Mouse (Mus musculus): ENCODE results near the gene Ltbp4.
A peak's percentile ranks its signal among the peaks of the same experiment; 100 is the strongest.

Gene Ltbp4

GRCm38 (mm10) chr7:27298033-27298610 lies 39.4 kb downstream of the Ltbp4 start:
- peaks cover 38% of the 10 kb centered on the region for H3K4me1 ChIP-seq (replicated peaks; ENCODE audit: low read depth, low read length)
- no peaks in the 10 kb centered on the region for H3K27me3 ChIP-seq (ENCODE audit: insufficient read depth, low read length)
- H3K9me3 ChIP-seq (ENCODE audit: low read length), result no peaks in the 10 kb centered on the region; the same call in 1 of the 2 replicates
- peak overlapping the region; percentile 35; the same call in 1 of the 2 replicates for H3K4me3 ChIP-seq (replicated peaks; ENCODE audit: low read length)
- H3K36me3 ChIP-seq (ENCODE audit: insufficient read depth, low read length), result no peaks in the 10 kb centered on the region
- TF ChIP-seq POU5F1 (IDR thresholded peaks at IDR 0.05; ENCODE audit: borderline replicate concordance, low read length) (no peak), CTCF (conservative IDR thresholded peaks at IDR 0.05; ENCODE audit: low read length) (no peak), NANOG (IDR thresholded peaks at IDR 0.05; ENCODE audit: borderline replicate concordance, low read length) (0 out of 2 replicates have a peak, but pooled peaks have one; percentile 6)

- TF ChIP-seq CTCF (conservative IDR thresholded peaks at IDR 0.05; ENCODE audit: low read length) (no peak), POU5F1 (IDR thresholded peaks at IDR 0.05; ENCODE audit: borderline replicate concordance, low read length) (no peak), NANOG (IDR thresholded peaks at IDR 0.05; ENCODE audit: borderline replicate concordance, low read length) (no peak)
- H3K9me3 ChIP-seq (ENCODE audit: low read length), result no peaks in the 10 kb centered on the region; the same call in 1 of the 2 replicates
- no peaks in the 10 kb centered on the region for H3K36me3 ChIP-seq (ENCODE audit: insufficient read depth, low read length)
- peaks cover 25% of the 10 kb centered on the region for H3K4me1 ChIP-seq (replicated peaks; ENCODE audit: low read depth, low read length)
- H3K27me3 ChIP-seq (ENCODE audit: insufficient read depth, low read length), result no peaks in the 10 kb centered on the region
- H3K4me3 ChIP-seq (replicated peaks; ENCODE audit: low read length), result no peak overlapping the region
These were observed 41.0 kb downstream of the Ltbp4 start for GRCm38 (mm10) chr7:27296518-27296917.

GRCm38 (mm10) chr7:27295956-27296355 lies 41.5 kb downstream of the Ltbp4 start:
- Histone ChIP-seq H3K27me3 (ENCODE audit: insufficient read depth, low read length) (no peaks in the 10 kb centered on the region), H3K4me3 (replicated peaks; ENCODE audit: low read length) (no peak overlapping the region), H3K4me1 (replicated peaks; ENCODE audit: low read depth, low read length) (peaks cover 25% of the 10 kb centered on the region), H3K36me3 (ENCODE audit: insufficient read depth, low read length) (no peaks in the 10 kb centered on the region), H3K9me3 (ENCODE audit: low read length) (no peaks in the 10 kb centered on the region; the same call in 1 of the 2 replicates)
- TF ChIP-seq CTCF (conservative IDR thresholded peaks at IDR 0.05; ENCODE audit: low read length) (no peak), POU5F1 (IDR thresholded peaks at IDR 0.05; ENCODE audit: borderline replicate concordance, low read length) (no peak), NANOG (IDR thresholded peaks at IDR 0.05; ENCODE audit: borderline replicate concordance, low read length) (no peak)

DNA sequence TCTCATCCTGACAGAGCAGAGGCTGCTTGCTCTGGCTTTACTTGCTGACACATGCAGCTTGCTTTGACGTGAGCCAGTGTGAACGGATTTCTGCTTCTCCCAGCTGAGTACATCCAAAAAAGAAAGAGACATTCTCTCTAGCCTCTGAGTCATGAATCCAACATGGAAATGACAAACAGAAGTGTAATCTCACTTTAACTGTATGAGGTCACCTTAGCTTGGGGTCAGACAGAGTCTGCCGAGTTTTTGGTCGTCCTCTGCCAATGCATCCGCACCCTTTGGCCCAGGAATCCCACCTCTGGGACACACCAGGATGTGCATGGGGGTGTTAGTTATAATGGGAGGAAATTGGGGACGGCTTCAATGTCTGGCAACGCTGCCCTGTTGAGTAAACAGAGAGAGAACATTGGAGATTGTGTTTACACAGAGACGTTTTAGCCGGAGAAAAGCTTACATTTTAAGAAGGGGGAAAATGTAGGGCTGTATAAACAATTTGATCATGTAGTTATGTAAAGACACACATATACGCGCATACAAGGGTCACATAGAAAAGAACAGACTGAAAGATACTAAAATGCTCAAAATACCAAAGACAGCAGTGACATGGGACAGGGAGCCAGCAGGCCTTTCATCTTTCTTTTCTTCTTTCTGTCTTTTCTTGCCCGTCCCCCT lies 45.6 kb downstream of the Ltbp4 start:
- Histone ChIP-seq H3K4me3 (replicated peaks; ENCODE audit: low read length) (no peak overlapping the region), H3K4me1 (replicated peaks; ENCODE audit: low read depth, low read length) (no peaks in the 10 kb centered on the region), H3K27me3 (ENCODE audit: insufficient read depth, low read length) (no peaks in the 10 kb centered on the region), H3K9me3 (ENCODE audit: low read length) (peaks cover 4% of the 10 kb centered on the region; the same call in 1 of the 2 replicates), H3K36me3 (ENCODE audit: insufficient read depth, low read length) (no peaks in the 10 kb centered on the region)
- TF ChIP-seq POU5F1 (IDR thresholded peaks at IDR 0.05; ENCODE audit: borderline replicate concordance, low read length) (no peak), CTCF (conservative IDR thresholded peaks at IDR 0.05; ENCODE audit: low read length) (no peak), NANOG (IDR thresholded peaks at IDR 0.05; ENCODE audit: borderline replicate concordance, low read length) (no peak)

- H3K27me3 ChIP-seq (ENCODE audit: insufficient read depth, low read length), result no peaks in the 10 kb centered on the region
- H3K4me3 ChIP-seq (replicated peaks; ENCODE audit: low read length), result no peak overlapping the region
- H3K36me3 ChIP-seq (ENCODE audit: insufficient read depth, low read length), result no peaks in the 10 kb centered on the region
- TF ChIP-seq CTCF (conservative IDR thresholded peaks at IDR 0.05; ENCODE audit: low read length), result peak; percentile 42
- no peak for TF ChIP-seq NANOG (IDR thresholded peaks at IDR 0.05; ENCODE audit: borderline replicate concordance, low read length)
- H3K4me1 ChIP-seq (replicated peaks; ENCODE audit: low read depth, low read length), result peaks cover 5% of the 10 kb centered on the region
- H3K9me3 ChIP-seq (ENCODE audit: low read length), result peaks cover 4% of the 10 kb centered on the region; the same call in 1 of the 2 replicates
These were observed 46.9 kb downstream of the Ltbp4 start for GRCm38 (mm10) chr7:27290555-27290954.

- Histone ChIP-seq H3K9me3 (ENCODE audit: low read length) (peaks cover 4% of the 10 kb centered on the region; the same call in 1 of the 2 replicates), H3K4me1 (replicated peaks; ENCODE audit: low read depth, low read length) (peaks cover 19% of the 10 kb centered on the region), H3K4me3 (replicated peaks; ENCODE audit: low read length) (no peak overlapping the region), H3K36me3 (ENCODE audit: insufficient read depth, low read length) (no peaks in the 10 kb centered on the region), H3K27me3 (ENCODE audit: insufficient read depth, low read length) (no peaks in the 10 kb centered on the region)
- no peak for TF ChIP-seq POU5F1 (IDR thresholded peaks at IDR 0.05; ENCODE audit: borderline replicate concordance, low read length)
- TF ChIP-seq CTCF (conservative IDR thresholded peaks at IDR 0.05; ENCODE audit: low read length), result peak; percentile 29
These were observed 48.8 kb downstream of the Ltbp4 start for GRCm38 (mm10) chr7:27288732-27289131.

- H3K4me3 ChIP-seq (replicated peaks; ENCODE audit: low read length), result peak overlapping the region; percentile 74
- TF ChIP-seq POU5F1 (IDR thresholded peaks at IDR 0.05; ENCODE audit: borderline replicate concordance, low read length) (no peak), NANOG (IDR thresholded peaks at IDR 0.05; ENCODE audit: borderline replicate concordance, low read length) (no peak), CTCF (conservative IDR thresholded peaks at IDR 0.05; ENCODE audit: low read length) (peak; percentile 56)
- H3K36me3 ChIP-seq (ENCODE audit: insufficient read depth, low read length), result peaks cover 11% of the 10 kb centered on the region
- H3K27me3 ChIP-seq (ENCODE audit: insufficient read depth, low read length), result no peaks in the 10 kb centered on the region
- peaks cover 4% of the 10 kb centered on the region; the same call in 1 of the 2 replicates for H3K9me3 ChIP-seq (ENCODE audit: low read length)
- H3K4me1 ChIP-seq (replicated peaks; ENCODE audit: low read depth, low read length), result peaks cover 42% of the 10 kb centered on the region
These were observed 51.8 kb downstream of the Ltbp4 start for GRCm38 (mm10) chr7:27285698-27286066.

DNA sequence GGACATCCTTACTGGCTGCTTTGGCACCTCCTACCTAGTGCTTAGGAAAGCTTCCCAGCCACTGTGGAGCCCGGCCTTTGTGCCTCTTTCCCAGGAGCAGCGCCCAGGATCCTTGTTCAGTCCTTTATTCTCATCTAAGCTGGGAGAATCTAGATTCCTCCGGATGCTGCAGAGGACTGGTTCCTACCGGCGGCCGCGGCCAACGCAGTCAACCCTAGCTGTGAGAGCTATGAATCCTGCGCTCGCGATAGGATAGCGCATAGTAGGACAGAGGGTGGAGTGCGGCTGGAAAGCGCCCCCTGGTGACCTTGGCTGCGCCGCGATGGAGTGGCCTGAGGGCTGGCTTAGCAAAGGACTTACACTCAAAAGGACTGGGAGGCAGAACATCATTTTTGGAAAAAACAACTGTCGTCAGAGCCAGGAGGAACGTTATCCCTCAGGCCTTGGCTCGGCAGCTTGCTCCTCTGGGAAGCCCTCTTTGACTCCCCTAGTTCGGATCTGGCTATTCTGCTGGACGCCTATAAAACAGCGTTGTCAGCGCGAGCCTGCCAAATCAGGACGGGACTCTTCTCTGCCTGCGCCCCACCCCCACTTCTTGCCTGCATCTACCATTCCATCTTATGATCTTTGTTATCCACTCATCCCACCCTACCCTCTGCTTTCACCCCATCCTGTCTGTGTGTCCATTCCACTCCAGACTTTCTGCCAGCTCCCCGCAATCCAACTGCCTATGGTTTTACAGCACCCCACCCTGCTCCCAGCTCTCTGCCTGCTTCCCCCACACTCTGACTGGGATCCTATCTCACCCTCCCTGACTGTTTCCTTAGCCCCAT lies 52.4 kb downstream of the Ltbp4 start:
- H3K27me3 ChIP-seq (ENCODE audit: insufficient read depth, low read length), result no peaks in the 10 kb centered on the region
- H3K36me3 ChIP-seq (ENCODE audit: insufficient read depth, low read length), result peaks cover 16% of the 10 kb centered on the region
- H3K4me3 ChIP-seq (replicated peaks; ENCODE audit: low read length), result peak overlapping the region; percentile 74
- peaks cover 46% of the 10 kb centered on the region for H3K4me1 ChIP-seq (replicated peaks; ENCODE audit: low read depth, low read length)
- peaks cover 4% of the 10 kb centered on the region; the same call in 1 of the 2 replicates for H3K9me3 ChIP-seq (ENCODE audit: low read length)
- TF ChIP-seq NANOG (IDR thresholded peaks at IDR 0.05; ENCODE audit: borderline replicate concordance, low read length), result 0 out of 2 replicates have a peak, but pooled peaks have one; percentile 26
- TF ChIP-seq CTCF (conservative IDR thresholded peaks at IDR 0.05; ENCODE audit: low read length), result peak; percentile 65
- TF ChIP-seq POU5F1 (IDR thresholded peaks at IDR 0.05; ENCODE audit: borderline replicate concordance, low read length), result no peak

All from E14TG2a.4 (cell line).